Mouse (Mus musculus): ENCODE data around the gene Egfem1.

DNA sequence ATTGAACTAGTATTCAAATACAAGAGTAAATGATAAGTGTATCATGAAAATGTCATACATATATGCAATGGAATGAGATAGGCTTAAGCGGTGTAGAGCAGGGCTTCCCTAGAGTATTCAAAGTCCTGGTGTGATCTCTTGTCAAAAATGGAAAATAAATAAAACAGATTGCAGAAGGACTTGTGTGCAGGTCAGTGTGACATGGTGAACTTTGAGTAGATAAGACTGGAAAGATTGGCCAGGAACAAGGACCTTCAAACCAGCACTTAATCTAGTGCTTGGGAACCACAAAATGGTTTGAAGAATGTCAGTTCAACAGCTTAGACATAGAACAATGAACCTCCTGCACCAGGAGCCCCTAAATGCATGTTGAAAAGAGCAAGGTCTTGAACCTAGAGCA, 649.7 kb downstream of the Egfem1 start:
- TF ChIP-seq POLR2A (IDR thresholded peaks at IDR 0.05; ENCODE audit: borderline replicate concordance, extremely low read depth, low read depth, low read length) (no peak), CTCF (IDR thresholded peaks at IDR 0.05; ENCODE audit: insufficient read depth, low read length) (no peak)

Data from lung, adult 2 months (tissue).